Mouse (Mus musculus) bone marrow, adult 2 months (tissue): ENCODE data around the gene Narf. TPM values are rescaled to one million over a fixed set of nuclear protein-coding genes. Genes with fewer than 3 reads are reported as not detected.
A peak's percentile ranks its signal among the peaks of the same experiment; 100 is the strongest.

ENCODE experiments used
- H3K27ac ChIP-seq: fragments of 200-500 bp; 2 replicates; pipeline ENCODE4 v1.5.1; 2012; ENCODE audit warnings: low read depth, mild to moderate bottlenecking, control low read depth, inconsistent platforms, low read length; ENCODE audit not compliant: control insufficient read depth, poor library complexity, insufficient read depth
- H3K4me1 ChIP-seq: fragments of 200-500 bp; 2 replicates; pipeline ENCODE4 v1.6.1; 2011; ENCODE audit warnings: low read length; ENCODE audit not compliant: control insufficient read depth, insufficient read depth
- H3K4me3 ChIP-seq: fragments of 200-500 bp; replicated peaks from 2 replicates; pipeline ENCODE3; 2011; ENCODE audit warnings: mild to moderate bottlenecking, low read depth, low read length, control low read depth; ENCODE audit not compliant: control insufficient read depth
- CTCF ChIP-seq: fragments of 200-500 bp; IDR thresholded peaks from 2 replicates; pipeline ENCODE4 v1.5.1; 2011; ENCODE audit warnings: low read length, control low read depth; ENCODE audit not compliant: control insufficient read depth, insufficient read depth
- POLR2A ChIP-seq: fragments of 200-500 bp; IDR thresholded peaks from 2 replicates; pipeline ENCODE4 v1.6.1; 2011; ENCODE audit warnings: low read depth, mild to moderate bottlenecking, control low read depth, low read length, borderline replicate concordance; ENCODE audit not compliant: control insufficient read depth
- WGBS: fragments of 180-500 bp; shearing (Covaris S2); methylation state at CpG from one replicate; pipeline ENCODE4 v1.1.7; 2018; 5-methylcytosine and 5-hydroxymethylcytosine counted together
- polyA plus RNA-seq: library from polyadenylated mRNA; stranded (reverse); fragments of >200 nt; gene quantifications from 2 replicates; pipeline ENCODE4 v1.2.4, GENCODE M21; 2011; ENCODE audit warnings: low replicate concordance; ENCODE audit not compliant: missing spikeins, insufficient read depth, insufficient read length

Narf gene
- polyA plus RNA-seq, 1 experiment = 30.0 TPM

DNA sequence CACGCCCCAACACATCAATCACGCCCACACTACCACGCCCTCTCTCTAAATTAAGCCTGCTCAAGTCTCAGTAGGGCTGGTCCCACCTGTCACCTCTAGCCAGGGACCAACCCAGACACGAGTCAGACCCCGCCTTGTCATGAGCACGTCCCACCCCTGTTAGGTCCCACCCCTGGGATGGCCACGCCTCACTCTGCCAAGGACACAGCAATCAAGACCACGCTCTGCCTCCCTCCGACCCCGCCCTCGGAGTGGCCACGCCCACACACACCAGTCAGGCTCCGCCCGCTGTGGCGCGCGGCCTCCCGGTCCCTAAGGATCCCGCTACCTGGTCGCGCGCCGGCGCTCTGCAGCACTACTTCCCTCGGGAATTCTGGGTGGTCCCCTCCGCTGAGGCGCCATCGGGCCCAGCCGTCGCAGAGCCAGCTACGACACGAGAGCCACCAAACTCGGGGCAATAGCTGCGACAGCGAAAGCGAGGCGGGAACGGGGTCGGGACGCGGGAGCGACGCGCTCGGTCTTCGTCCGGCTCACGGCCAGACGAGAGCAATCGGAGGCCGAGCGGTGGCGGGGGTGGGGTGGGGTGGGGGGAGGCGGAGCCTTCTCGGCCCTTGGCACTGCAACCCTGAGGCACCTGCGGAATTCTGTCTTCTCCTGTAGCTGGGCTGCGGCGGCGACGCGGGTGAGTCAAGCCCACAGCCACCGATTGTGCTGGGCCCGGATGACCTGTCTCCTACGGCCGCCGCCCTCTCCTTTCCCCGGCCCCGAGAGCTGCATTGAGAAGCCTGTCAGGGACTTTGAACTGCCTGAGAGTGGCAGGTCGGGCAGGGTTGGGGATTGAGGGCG is 32.7 kb upstream of the Narf start, which contains the start of the genes Hexdc and Ogfod3:
Gene Hexdc (plus strand): TSS at position 273 of the 846 bp plus-strand sequence.
Gene Ogfod3 (minus strand): TSS at position 551 of the 846 bp plus-strand sequence.
- H3K27ac ChIP-seq = peak within 1 kb of the TSS; percentile 66; the same call in 1 of the 2 replicates
- peak within 1 kb of the TSS; percentile 93 for H3K4me3 ChIP-seq
- TF ChIP-seq CTCF (no peak), POLR2A (peak; percentile 52; the same call in 1 of the 2 replicates)
- under 1% methylated on average over 69 of the region's 70 CpGs for WGBS
- H3K4me1 ChIP-seq = no peaks in the 10 kb centered on the region

DNA sequence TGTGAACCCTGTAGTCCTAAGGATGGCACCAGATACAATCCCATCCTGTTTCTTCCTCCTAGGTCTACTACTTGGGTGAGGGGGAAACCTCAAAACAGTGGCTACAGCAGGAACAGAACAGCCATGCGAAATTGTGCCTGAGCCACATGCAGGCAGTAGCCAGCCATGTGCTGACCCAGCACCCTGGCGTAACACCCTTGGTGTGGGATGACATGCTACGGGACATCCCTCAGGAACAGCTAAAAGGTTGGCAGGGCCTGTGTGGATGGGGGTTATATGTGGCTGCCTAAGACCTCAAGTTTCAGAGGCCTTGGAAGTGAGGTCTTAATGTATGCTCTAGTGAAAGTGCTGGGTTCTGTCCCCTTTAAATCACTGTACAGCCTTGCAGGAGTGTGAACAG is 20.2 kb upstream of the Narf start:
- Histone ChIP-seq H3K4me1 (no peaks in the 10 kb centered on the region; the same call in 1 of the 2 replicates), H3K4me3 (no peak overlapping the region), H3K27ac (no peak overlapping the region)
- TF ChIP-seq POLR2A (no peak), CTCF (no peak)
- WGBS = 86% methylated on average over 3 of the region's 3 CpGs

DNA sequence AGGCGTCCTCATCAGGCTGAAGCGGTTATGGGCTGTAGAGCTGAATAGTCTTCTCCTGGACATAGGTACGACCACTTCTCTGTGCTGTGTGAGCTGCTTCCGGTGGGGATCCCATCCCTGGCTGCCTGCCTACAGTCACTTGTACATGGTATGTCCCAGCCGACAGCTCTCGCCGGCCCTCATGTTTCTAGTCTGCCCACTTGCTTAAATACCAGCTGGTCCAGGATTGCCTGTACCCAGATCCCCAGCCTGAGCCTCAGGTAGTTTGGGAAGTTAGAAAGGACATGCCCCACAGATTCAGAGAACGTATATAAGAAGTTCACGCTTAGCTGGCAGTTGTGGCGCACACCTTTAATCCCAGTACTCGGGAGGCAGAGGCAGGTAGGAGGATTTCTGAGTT is 17.3 kb upstream of the Narf start:
- H3K4me1 ChIP-seq = no peaks in the 10 kb centered on the region; the same call in 1 of the 2 replicates
- no peak overlapping the region for H3K4me3 ChIP-seq
- WGBS = 92% methylated on average over 11 of the region's 11 CpGs
- no peak for TF ChIP-seq POLR2A
- no peak for TF ChIP-seq CTCF
- H3K27ac ChIP-seq = no peak overlapping the region

DNA sequence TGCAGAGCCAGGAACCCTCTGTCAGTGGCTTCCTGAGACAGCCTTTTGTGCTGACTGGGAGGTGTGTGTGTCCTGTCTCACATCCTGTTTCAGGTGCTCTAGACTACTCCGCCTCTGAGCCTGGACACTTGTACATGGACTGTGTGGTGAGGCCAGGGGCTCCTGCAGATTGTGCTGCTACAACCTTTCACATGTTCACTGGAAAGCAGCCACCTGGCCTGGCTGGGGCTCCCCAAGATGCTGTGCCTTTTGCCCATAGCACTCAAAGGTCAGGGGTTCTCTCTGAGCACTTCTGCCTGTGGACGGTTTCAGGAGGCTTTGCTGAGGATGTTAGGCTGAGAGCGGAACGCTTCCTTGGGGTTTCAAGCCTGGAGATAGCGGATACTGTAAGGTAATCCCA is 16.3 kb upstream of the Narf start:
- no peak overlapping the region for H3K4me3 ChIP-seq
- no peak overlapping the region for H3K27ac ChIP-seq
- 93% methylated on average over 5 of the region's 5 CpGs for WGBS
- TF ChIP-seq CTCF (no peak), POLR2A (no peak)
- H3K4me1 ChIP-seq = no peaks in the 10 kb centered on the region; the same call in 1 of the 2 replicates

DNA sequence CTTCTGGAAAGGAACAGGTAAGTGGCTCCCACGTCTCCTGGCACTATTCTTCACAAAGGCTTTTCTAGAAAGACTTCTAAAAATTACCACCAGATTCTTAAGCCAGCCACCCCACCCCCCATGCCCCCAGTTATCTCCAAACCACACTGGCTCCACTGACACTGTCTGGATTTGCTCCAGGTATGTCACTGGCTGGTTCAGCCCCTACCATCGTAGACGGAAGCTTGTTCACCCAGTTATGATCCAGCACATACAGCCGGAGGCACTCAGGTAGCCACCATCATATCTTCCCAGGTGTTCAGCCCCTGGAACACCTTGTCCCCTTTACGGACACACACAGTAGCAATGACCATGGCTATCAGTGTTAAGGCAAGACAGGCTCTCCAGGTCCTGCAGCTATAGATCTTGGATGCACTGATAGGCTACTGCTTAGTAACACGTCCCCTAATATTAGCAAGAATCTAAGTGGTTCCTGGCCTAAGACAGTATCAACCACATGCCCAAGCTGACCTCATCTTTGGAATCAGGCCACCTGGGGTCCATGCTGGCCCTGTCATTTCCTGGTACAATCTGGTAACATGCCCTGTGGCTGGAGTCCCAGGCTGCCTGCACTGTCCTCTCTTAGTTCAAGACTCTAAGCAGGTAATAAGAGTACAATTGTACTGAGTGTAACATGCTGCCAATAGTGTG is 15.6 kb upstream of the Narf start:
- no peaks in the 10 kb centered on the region; the same call in 1 of the 2 replicates for H3K4me1 ChIP-seq
- no peak overlapping the region for H3K27ac ChIP-seq
- 63% methylated on average over 6 of the region's 6 CpGs for WGBS
- no peak overlapping the region for H3K4me3 ChIP-seq
- no peak for TF ChIP-seq CTCF
- no peak for TF ChIP-seq POLR2A

DNA sequence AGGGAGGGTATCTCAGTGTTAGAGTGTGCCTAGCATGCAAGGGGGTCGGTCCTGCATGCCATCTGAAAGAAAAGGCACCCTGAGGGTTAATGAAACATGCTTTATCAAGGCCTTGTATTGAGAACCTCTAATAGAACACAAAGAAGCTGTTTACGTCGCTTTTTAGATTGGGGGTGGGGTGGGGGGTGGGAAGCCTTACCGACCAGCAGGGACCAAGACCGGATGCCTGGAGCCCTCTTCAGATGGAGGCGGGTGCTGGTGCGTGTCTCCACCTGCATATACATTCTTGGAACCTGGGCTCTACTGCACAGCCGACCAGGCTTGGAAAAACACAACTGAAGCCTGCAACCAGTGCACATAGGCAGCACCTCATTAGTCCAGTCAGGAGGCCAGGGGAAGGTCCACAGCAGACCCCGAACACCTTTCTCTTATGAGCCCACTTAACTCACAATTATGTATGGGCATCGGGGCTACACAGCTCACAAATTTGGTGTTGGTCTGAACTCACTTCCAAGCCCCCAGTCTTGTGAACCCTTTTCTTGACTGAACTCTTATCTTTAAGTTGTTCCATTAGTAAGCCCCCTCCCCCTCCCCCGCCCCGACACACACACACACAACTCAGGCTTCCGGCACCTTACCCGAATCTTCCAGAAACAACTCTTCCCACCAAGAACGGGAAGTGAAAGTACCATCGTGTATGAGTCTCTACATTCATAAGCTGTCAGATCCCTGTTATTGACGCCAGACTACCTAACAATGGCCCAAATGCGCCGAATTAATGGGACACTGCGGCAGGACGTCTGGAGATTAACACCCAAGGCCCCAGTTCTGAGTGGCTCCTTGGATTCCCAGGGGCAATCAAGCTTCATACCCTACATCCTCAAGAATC is 8.7 kb upstream of the Narf start:
- peaks cover 4% of the 10 kb centered on the region for H3K4me1 ChIP-seq
- peak overlapping the region; percentile 94 for H3K27ac ChIP-seq
- peak overlapping the region; percentile 90 for H3K4me3 ChIP-seq
- no peak for TF ChIP-seq CTCF
- TF ChIP-seq POLR2A = no peak
- WGBS = 3% methylated on average over 21 of the region's 21 CpGs

DNA sequence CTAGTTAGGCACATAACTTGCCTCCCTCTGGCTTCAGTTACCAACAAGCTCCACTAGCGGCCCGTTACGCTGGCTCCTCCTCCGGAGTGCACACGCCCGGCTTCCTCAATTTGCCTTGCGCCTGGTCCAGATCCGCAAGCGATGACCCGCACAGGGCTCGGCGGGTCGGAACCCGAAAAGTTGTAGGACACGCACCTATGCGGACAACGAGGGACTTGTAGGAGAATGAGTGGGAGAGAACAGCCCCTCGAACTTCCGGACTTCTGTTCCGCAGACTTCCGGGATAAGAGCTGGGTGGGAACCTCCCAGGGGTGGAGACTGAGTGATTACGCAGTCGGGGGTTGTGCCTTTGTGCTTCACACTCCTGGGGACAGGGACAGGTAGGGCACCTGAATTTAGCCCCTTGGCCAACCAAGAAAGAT is 8.0 kb upstream of the Narf start, which contains the start of gene Cybc1:
Gene Cybc1 (minus strand): TSS at position 305 of the 422 bp plus-strand sequence.
- WGBS = 0% methylated on average over 23 of the region's 23 CpGs
- TF ChIP-seq CTCF (peak; percentile 24; the same call in 1 of the 2 replicates), POLR2A (peak; percentile 48; the same call in 1 of the 2 replicates)
- peaks cover 4% of the 10 kb centered on the region for H3K4me1 ChIP-seq
- peak within 1 kb of the TSS; percentile 94 for H3K27ac ChIP-seq
- H3K4me3 ChIP-seq = peak within 1 kb of the TSS; percentile 90
